Mouse (Mus musculus) olfactory bulb, adult 2 months (tissue): ENCODE data around the gene Ubr4. TPM values are rescaled to one million over a fixed set of nuclear protein-coding genes. Genes with fewer than 3 reads are reported as not detected.
"Not testable (repeated sequence)": the region's sequence is repeated elsewhere in the genome, so short reads cannot be mapped to it uniquely, and the experiment has no call there.

Experiments used
- H3K27ac ChIP-seq: fragments of 200-500 bp; 2 replicates; pipeline ENCODE4 v1.5.1; 2012; ENCODE audit warnings: low read depth, low read length; ENCODE audit not compliant: insufficient read depth
- H3K4me1 ChIP-seq: fragments of 200-500 bp; 2 replicates; pipeline ENCODE4 v1.6.1; 2012; ENCODE audit warnings: low read length; ENCODE audit not compliant: control insufficient read depth, insufficient read depth
- H3K4me3 ChIP-seq: fragments of 200-500 bp; 2 replicates; pipeline ENCODE4 v1.5.1; 2012; ENCODE audit warnings: mild to moderate bottlenecking, low read depth, low read length, moderate library complexity; ENCODE audit not compliant: insufficient read depth
- CTCF ChIP-seq: fragments of 200-500 bp; IDR thresholded peaks from 2 replicates; pipeline ENCODE4 v1.5.1; 2012; ENCODE audit warnings: low read depth, mild to moderate bottlenecking, low read length, moderate library complexity; ENCODE audit not compliant: insufficient read depth
- POLR2A ChIP-seq: fragments of 200-500 bp; IDR thresholded peaks from 2 replicates; pipeline ENCODE4 v1.6.1; 2012; ENCODE audit warnings: mild to moderate bottlenecking, low read depth, low read length, moderate library complexity; ENCODE audit not compliant: insufficient read depth
- WGBS: fragments of 180-500 bp; shearing (Covaris S2); methylation state at CpG from one replicate; pipeline ENCODE4 v1.1.7; 2018; 5-methylcytosine and 5-hydroxymethylcytosine counted together
- polyA plus RNA-seq: library from polyadenylated mRNA; stranded (reverse); fragments of >200 nt; gene quantifications from 2 replicates; pipeline ENCODE4 v1.2.4, GENCODE M21; 2012; ENCODE audit warnings: low replicate concordance; ENCODE audit not compliant: missing spikeins, insufficient read depth, insufficient read length

The Ubr4 gene
- polyA plus RNA-seq, 1 experiment, result 57.4 TPM

DNA sequence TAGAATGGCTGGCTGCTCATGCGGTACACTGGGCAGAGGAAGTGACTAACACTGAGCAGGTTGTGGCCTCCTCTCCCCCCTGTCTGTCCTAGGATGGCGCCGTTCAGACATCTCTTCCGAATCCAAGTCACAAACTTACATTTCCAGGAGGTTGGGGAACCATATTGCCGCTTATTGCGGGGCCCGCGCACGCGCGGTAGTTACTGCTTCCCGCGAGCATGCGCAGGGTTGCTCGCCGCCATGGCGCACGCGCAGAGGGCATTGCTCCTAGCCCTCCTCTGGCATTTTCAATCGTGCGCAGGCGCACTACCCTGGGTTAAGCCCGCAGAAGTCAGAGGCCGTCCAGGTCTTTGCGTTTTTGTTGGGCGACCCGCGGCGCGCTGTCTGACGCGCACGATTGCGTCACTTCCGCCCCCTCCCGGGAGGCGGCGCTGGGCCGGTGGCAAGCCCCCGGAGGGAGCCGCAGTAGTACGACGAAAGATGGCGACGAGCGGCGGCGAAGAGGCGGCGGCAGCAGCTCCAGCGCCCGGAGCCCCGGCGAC, 27.9 kb downstream of the Ubr4 start:
- Histone ChIP-seq H3K27ac (peak overlapping the region; percentile 73), H3K4me3 (peak overlapping the region; percentile 86)
- under 1% methylated on average over 54 of the region's 54 CpGs for WGBS

DNA sequence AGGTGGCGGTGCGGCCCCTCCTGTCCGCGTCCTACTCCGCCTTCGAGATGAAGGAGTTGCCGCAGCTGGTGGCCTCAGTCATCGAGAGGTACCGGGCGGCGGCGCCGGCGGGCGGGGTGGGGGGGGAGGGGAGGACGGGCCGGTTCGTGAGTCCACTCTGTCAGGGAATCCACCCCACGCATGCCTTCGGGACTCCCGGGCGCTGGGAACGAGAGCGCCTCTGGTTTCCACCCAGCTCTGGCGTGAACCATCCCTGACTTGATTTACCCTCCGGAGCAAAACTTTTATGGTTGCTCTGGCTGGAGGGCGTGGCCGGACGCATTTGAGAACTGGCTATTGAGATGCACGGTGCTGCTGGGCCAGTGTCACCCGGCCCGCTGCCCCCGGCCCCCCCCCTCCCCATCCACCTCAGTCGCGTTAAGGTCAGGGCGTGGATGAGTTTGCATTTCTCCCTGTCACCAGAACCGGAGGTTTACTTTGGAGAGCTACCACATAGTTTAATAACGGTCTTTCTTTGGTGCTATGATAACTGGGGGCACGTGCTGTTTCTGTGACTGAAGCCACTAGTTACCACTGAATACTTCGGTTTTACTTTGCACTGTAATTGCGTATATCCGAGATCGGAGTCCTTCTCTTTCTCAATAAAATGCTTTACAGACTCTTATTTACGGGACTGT, 28.5 kb downstream of the Ubr4 start:
- WGBS, result 1% methylated on average over 38 of the region's 44 CpGs
- Histone ChIP-seq H3K4me1 (peaks cover 5% of the 10 kb centered on the region), H3K4me3 (peak overlapping the region; percentile 79), H3K27ac (no peak overlapping the region)
- TF ChIP-seq CTCF (no peak), POLR2A (no peak)

More for the DNA sequence above, 27.9 kb downstream of the Ubr4 start:
- TF ChIP-seq CTCF (no peak), POLR2A (peak; percentile 64)
- peaks cover 5% of the 10 kb centered on the region for H3K4me1 ChIP-seq

DNA sequence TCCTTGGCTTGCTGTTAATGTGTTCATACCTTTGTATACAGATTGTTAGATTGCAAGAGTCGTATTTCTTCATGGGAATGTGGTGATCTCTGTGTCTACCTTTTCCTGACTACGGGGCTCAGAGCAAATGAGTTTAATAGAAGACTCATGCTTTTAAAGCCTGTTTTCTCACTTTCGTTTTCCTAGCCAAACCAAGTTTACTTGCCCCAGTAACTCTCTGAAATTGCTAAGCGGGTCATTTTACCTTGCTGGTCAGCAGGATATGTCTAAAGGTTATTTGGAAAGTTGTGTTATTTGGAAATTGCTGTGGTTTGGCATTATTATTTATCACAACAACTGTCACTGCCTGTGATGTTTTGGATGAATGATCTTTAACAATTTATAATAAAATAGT, 29.0 kb downstream of the Ubr4 start:
- TF ChIP-seq POLR2A (no peak), CTCF (no peak)
- 33% methylated on average over 4 of the region's 4 CpGs for WGBS
- H3K4me3 ChIP-seq, result no peak overlapping the region
- H3K4me1 ChIP-seq, result peaks cover 5% of the 10 kb centered on the region
- no peak overlapping the region for H3K27ac ChIP-seq

DNA sequence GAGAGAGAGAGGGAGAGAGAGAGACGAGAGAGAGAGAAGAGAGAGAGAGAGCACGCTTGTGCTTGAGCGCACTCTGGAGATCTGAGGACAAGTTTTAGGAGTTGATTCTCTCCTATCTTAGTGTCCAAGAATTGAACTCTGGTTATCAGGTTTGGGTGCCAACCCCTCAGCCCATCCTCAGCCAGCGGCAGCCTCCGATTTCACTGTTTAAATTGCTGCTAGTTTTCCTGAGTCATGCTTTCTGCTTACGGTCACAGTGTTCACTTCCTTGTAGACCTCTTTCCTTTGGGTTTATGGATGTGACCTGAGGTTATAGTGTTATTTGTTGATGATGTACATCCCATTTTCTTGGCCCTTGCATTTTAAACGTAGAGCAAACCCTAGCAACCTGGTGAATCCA, 29.8 kb downstream of the Ubr4 start:
- 50% methylated on average over 7 of the region's 7 CpGs for WGBS
- no peak overlapping the region for H3K4me3 ChIP-seq
- H3K4me1 ChIP-seq, result peaks cover 5% of the 10 kb centered on the region
- no peak overlapping the region for H3K27ac ChIP-seq
- no peak for TF ChIP-seq CTCF
- no peak for TF ChIP-seq POLR2A

DNA sequence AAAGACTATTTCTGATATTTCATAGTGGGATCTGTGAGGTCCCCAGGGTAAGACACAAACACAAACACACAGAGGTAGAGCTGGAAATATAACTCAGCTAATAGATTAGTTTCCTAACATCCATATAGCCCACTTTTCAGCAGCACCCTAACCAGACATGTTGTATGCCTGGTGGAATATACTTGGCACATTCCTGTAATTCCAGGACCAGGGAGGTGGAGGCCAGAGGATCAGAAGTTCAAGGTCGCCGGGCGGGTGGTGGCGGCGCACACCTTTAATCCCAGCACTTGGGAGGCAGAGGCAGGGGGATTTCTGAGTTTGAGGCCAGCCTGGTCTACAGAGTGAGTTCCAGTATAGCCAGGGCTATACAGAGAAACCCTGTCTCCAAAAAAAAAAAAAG, 33.4 kb downstream of the Ubr4 start:
- WGBS, result 91% methylated on average over 5 of the region's 5 CpGs
- H3K4me3 ChIP-seq, H3K4me1 ChIP-seq, H3K27ac ChIP-seq: not testable (repeated sequence)

DNA sequence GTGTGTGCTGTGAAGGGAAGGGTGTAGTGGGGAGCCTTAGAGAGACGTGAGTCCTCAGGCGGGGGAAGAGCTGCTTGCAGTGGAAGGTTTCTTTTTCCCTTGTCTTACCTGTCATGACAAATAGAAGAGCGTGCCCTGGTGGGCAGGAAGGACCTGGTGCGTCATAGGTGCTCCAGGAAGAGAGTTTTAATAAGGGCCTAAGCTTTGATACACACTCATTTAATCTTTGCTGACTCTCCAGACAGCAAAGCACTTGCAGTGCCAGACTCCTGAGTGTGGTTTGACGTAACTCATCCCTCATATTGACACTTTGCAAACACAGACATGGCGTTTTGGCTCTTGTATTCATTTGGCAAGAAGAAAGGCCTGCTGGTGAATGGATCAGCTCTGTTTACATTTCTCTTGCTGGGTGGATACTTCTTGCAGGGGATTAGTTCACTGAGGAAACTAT, 34.5 kb downstream of the Ubr4 start:
- WGBS, result 46% methylated on average over 6 of the region's 6 CpGs
- Histone ChIP-seq H3K27ac (no peak overlapping the region), H3K4me1 (peaks cover 4% of the 10 kb centered on the region), H3K4me3 (no peak overlapping the region)
- TF ChIP-seq CTCF, result no peak
- no peak for TF ChIP-seq POLR2A

DNA sequence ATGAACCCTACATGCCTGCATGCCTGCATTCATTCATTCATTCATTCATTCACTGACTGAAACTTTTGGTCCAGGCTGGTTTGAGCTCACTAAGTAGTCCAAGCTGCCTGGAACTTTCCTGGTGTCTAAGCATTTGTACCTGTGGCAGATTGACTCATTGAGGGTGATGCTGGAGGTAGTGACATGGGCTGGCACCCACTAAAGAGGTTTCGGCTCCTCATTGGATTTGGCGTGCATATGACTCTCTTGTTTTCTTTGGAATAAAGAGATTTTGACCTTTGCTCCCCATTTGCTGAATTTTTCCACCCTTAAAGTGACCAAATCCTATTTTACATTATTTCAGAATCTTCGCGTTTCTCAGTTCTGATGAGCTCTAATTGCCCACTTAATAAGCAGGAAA, 37.1 kb downstream of the Ubr4 start:
- Histone ChIP-seq H3K4me1 (no peaks in the 10 kb centered on the region; the same call in 1 of the 2 replicates), H3K4me3 (no peak overlapping the region), H3K27ac (no peak overlapping the region)
- TF ChIP-seq CTCF (no peak), POLR2A (no peak)
- 79% methylated on average over 4 of the region's 4 CpGs for WGBS

DNA sequence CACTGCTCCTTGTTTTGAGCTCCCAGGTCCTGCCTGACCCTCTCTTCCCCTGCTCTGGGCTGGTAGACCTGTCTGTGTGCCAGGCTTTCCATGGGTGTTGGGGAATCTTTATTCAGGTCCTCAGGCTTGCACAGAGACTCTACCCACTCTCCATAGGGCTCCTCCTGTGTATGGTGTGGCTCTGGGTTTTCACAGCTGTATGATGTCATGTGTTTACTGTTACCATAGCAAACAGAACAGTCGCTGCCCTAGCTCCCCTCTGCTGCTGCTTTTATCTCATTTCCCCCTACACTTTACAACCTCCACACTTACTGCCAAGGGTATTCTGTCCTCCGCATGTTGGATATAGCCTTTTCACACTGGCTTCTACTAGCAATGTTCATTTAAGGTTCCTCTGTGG, 43.0 kb downstream of the Ubr4 start:
- H3K4me1 ChIP-seq, result no peaks in the 10 kb centered on the region
- 33% methylated on average over 2 of the region's 2 CpGs for WGBS
- H3K27ac ChIP-seq, result no peak overlapping the region
- H3K4me3 ChIP-seq, result no peak overlapping the region
- TF ChIP-seq CTCF (no peak), POLR2A (no peak)

DNA sequence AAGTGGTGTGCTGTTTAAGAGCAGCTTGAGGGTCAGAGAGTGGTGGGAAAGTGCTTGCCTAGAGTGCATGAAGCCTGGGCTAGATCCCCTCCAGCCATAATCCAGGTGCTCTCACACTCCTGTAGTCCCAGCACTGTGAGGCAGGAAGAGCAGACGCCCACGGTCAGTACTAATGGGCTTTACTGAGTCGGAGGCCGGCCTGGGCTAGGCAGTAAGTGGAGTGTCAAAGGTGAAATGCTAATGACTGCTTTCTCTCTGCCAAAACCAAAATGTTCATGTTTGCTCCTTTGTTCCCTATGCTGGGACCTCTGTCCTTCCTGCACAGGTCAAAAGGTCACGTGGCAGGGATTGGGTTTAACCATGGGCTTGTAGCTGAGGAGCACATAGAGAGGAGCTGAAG, 48.1 kb downstream of the Ubr4 start:
- no peak overlapping the region for H3K27ac ChIP-seq
- H3K4me3 ChIP-seq, result no peak overlapping the region
- WGBS, result 85% methylated on average over 5 of the region's 5 CpGs
- no peak for TF ChIP-seq CTCF
- TF ChIP-seq POLR2A, result no peak
- no peaks in the 10 kb centered on the region for H3K4me1 ChIP-seq
